Mouse (Mus musculus) stomach, embryonic 16.5 days (tissue): Measurements from ENCODE around the gene Dock4. TPM values are rescaled to one million over a fixed set of nuclear protein-coding genes. Genes with fewer than 3 reads are reported as not detected.

Source experiments
- ATAC-seq: fragments of 200-750 bp; cut with Nextera tagmentation; 2 replicates; pipeline ENCODE4 v1.8.0; 2017; ENCODE audit warnings: moderate number of reproducible peaks, moderate TSS enrichment; ENCODE audit not compliant: insufficient read depth, low FRiP score
- H3K27ac ChIP-seq: fragments of 300-500 bp; sonication (generic); 2 replicates; pipeline ENCODE4 v1.5.1; 2014; ENCODE audit warnings: low read length
- H3K27me3 ChIP-seq: fragments of 300-500 bp; sonication (generic); 2 replicates; pipeline ENCODE4 v1.6.1; 2014; ENCODE audit warnings: low read length, control low read depth, mixed read lengths; ENCODE audit not compliant: control insufficient read depth, insufficient read depth
- H3K36me3 ChIP-seq: fragments of 300-500 bp; sonication (generic); 2 replicates; pipeline ENCODE4 v1.6.1; 2014; ENCODE audit warnings: low read length; ENCODE audit not compliant: control insufficient read depth, insufficient read depth
- H3K4me1 ChIP-seq: fragments of 300-500 bp; sonication (generic); 2 replicates; pipeline ENCODE4 v1.6.1; 2014; ENCODE audit warnings: low read length, control low read depth, mixed read lengths; ENCODE audit not compliant: control insufficient read depth, insufficient read depth
- H3K4me2 ChIP-seq: fragments of 300-500 bp; sonication (generic); 2 replicates; pipeline ENCODE4 v1.6.1; 2014; ENCODE audit warnings: low read depth, low read length, mixed read lengths
- H3K4me3 ChIP-seq: fragments of 300-500 bp; sonication (generic); replicated peaks from 2 replicates; pipeline ENCODE4 v1.5.1; 2014; ENCODE audit warnings: mild to moderate bottlenecking, low read length
- H3K9ac ChIP-seq: fragments of 300-500 bp; sonication (generic); 2 replicates; pipeline ENCODE4 v1.6.1; 2014; ENCODE audit warnings: low read length
- H3K9me3 ChIP-seq: fragments of 300-500 bp; sonication (generic); replicated peaks from 2 replicates; pipeline ENCODE4 v1.6.1; 2016; ENCODE audit warnings: low read length, control low read depth; ENCODE audit not compliant: control insufficient read depth
- WGBS: fragments of 180-500 bp; shearing (Covaris S2); extraction: QIAGEN DNeasy Blood & Tissue Kit; methylation state at CpG from one replicate; pipeline ENCODE4 v1.1.7; 2014; 5-methylcytosine and 5-hydroxymethylcytosine counted together
- polyA plus RNA-seq: library from polyadenylated mRNA; unstranded; fragments of >200 nt; fragmentation: Nextera tagmentation; extraction: Ambion mirVana; gene quantifications from 2 replicates; pipeline ENCODE4 v1.2.1, GENCODE M21; 2015

Dock4 gene
- polyA plus RNA-seq, 1 experiment from 2014 or later: 8.7 TPM

- no peak overlapping the region for H3K4me2 ChIP-seq
- H3K27me3 ChIP-seq: no peaks in the 10 kb centered on the region
- no peaks in the 10 kb centered on the region for H3K36me3 ChIP-seq
- peaks cover 3% of the 10 kb centered on the region; the same call in 1 of the 2 replicates for H3K4me1 ChIP-seq
- ATAC-seq: no peak
- no peak overlapping the region for H3K27ac ChIP-seq
- no peaks in the 10 kb centered on the region for H3K9me3 ChIP-seq
- no peak overlapping the region for H3K4me3 ChIP-seq
- 51% methylated on average over 11 of the region's 11 CpGs for WGBS
- no peak overlapping the region for H3K9ac ChIP-seq
These were observed 348.3 kb downstream of the Dock4 start for GRCm38 (mm10) chr12:40794066-40794465.

GRCm38 (mm10) chr12:40794756-40795155 lies 349.0 kb downstream of the Dock4 start:
- ATAC-seq: no peak
- Histone ChIP-seq H3K4me3 (no peak overlapping the region), H3K36me3 (no peaks in the 10 kb centered on the region), H3K4me1 (peaks cover 3% of the 10 kb centered on the region; the same call in 1 of the 2 replicates), H3K9me3 (no peaks in the 10 kb centered on the region), H3K27me3 (no peaks in the 10 kb centered on the region), H3K9ac (no peak overlapping the region), H3K27ac (no peak overlapping the region), H3K4me2 (no peak overlapping the region)
- 64% methylated on average over 3 of the region's 3 CpGs for WGBS

- ATAC-seq: no peak
- 53% methylated on average over 2 of the region's 2 CpGs for WGBS
These were observed 350.0 kb downstream of the Dock4 start for GRCm38 (mm10) chr12:40795768-40796167.

GRCm38 (mm10) chr12:40796813-40797491 lies 351.2 kb downstream of the Dock4 start:
- WGBS: 41% methylated on average over 14 of the region's 14 CpGs
- Histone ChIP-seq H3K4me1 (peaks cover 3% of the 10 kb centered on the region; the same call in 1 of the 2 replicates), H3K27me3 (no peaks in the 10 kb centered on the region), H3K9me3 (no peaks in the 10 kb centered on the region), H3K4me3 (no peak overlapping the region), H3K27ac (no peak overlapping the region), H3K9ac (no peak overlapping the region), H3K4me2 (no peak overlapping the region), H3K36me3 (no peaks in the 10 kb centered on the region)
- ATAC-seq: no peak

More at GRCm38 (mm10) chr12:40795768-40796167, 350.0 kb downstream of the Dock4 start:
- Histone ChIP-seq H3K4me1 (peaks cover 3% of the 10 kb centered on the region; the same call in 1 of the 2 replicates), H3K9me3 (no peaks in the 10 kb centered on the region), H3K4me2 (no peak overlapping the region), H3K27ac (no peak overlapping the region), H3K9ac (no peak overlapping the region), H3K4me3 (no peak overlapping the region), H3K27me3 (no peaks in the 10 kb centered on the region), H3K36me3 (no peaks in the 10 kb centered on the region)

- 64% methylated on average over 9 of the region's 9 CpGs for WGBS
- peaks cover 3% of the 10 kb centered on the region; the same call in 1 of the 2 replicates for H3K4me1 ChIP-seq
- no peak overlapping the region for H3K4me3 ChIP-seq
- no peak overlapping the region for H3K9ac ChIP-seq
- H3K36me3 ChIP-seq: no peaks in the 10 kb centered on the region
- H3K27ac ChIP-seq: no peak overlapping the region
- ATAC-seq: no peak
- no peaks in the 10 kb centered on the region for H3K27me3 ChIP-seq
- no peaks in the 10 kb centered on the region for H3K9me3 ChIP-seq
- H3K4me2 ChIP-seq: no peak overlapping the region
These were observed 352.0 kb downstream of the Dock4 start for GRCm38 (mm10) chr12:40797561-40798343.

GRCm38 (mm10) chr12:40798344-40799017 lies 352.7 kb downstream of the Dock4 start:
- H3K27ac ChIP-seq: no peak overlapping the region
- H3K27me3 ChIP-seq: no peaks in the 10 kb centered on the region
- no peaks in the 10 kb centered on the region for H3K36me3 ChIP-seq
- no peak overlapping the region for H3K9ac ChIP-seq
- no peak overlapping the region for H3K4me2 ChIP-seq
- no peak overlapping the region for H3K4me3 ChIP-seq
- ATAC-seq: no peak
- 77% methylated on average over 5 of the region's 5 CpGs for WGBS
- no peaks in the 10 kb centered on the region for H3K9me3 ChIP-seq
- peaks cover 3% of the 10 kb centered on the region; the same call in 1 of the 2 replicates for H3K4me1 ChIP-seq

- Histone ChIP-seq H3K9me3 (no peaks in the 10 kb centered on the region), H3K27me3 (no peaks in the 10 kb centered on the region), H3K4me2 (no peak overlapping the region), H3K36me3 (no peaks in the 10 kb centered on the region), H3K9ac (no peak overlapping the region), H3K4me3 (no peak overlapping the region), H3K27ac (no peak overlapping the region), H3K4me1 (peaks cover 3% of the 10 kb centered on the region; the same call in 1 of the 2 replicates)
- ATAC-seq: no peak
- 72% methylated on average over 3 of the region's 3 CpGs for WGBS
These were observed 355.7 kb downstream of the Dock4 start for GRCm38 (mm10) chr12:40801456-40801855.

- ATAC-seq: no peak
- H3K36me3 ChIP-seq: no peaks in the 10 kb centered on the region
- WGBS: 75% methylated on average over 2 of the region's 2 CpGs
- H3K4me3 ChIP-seq: no peak overlapping the region
- H3K27me3 ChIP-seq: no peaks in the 10 kb centered on the region
- H3K9me3 ChIP-seq: no peaks in the 10 kb centered on the region
- no peak overlapping the region for H3K9ac ChIP-seq
- H3K4me1 ChIP-seq: no peaks in the 10 kb centered on the region
- H3K27ac ChIP-seq: no peak overlapping the region
- H3K4me2 ChIP-seq: no peak overlapping the region
These were observed 359.5 kb downstream of the Dock4 start for GRCm38 (mm10) chr12:40805257-40805656.

GRCm38 (mm10) chr12:40807916-40808315 lies 362.2 kb downstream of the Dock4 start:
- Histone ChIP-seq H3K4me3 (no peak overlapping the region), H3K27me3 (no peaks in the 10 kb centered on the region), H3K9ac (no peak overlapping the region), H3K4me1 (no peaks in the 10 kb centered on the region), H3K4me2 (no peak overlapping the region), H3K9me3 (no peaks in the 10 kb centered on the region), H3K36me3 (no peaks in the 10 kb centered on the region), H3K27ac (no peak overlapping the region)
- no peak for ATAC-seq
- 93% methylated on average over 1 of the region's 1 CpGs for whole genome bisulfite sequencing
